Mouse (Mus musculus) midbrain, embryonic 15.5 days (tissue): ENCODE measurements around the gene Uggt1. TPM values are rescaled to one million over a fixed set of nuclear protein-coding genes. Genes with fewer than 3 reads are reported as not detected.

ENCODE experiments used
- ATAC-seq: fragments of 200-750 bp; cut with Nextera tagmentation; replicated peaks from 2 replicates; pipeline ENCODE4 v1.8.0; 2017; ENCODE audit warnings: moderate TSS enrichment
- H3K27ac ChIP-seq: fragments of 300-500 bp; sonication (generic); 2 replicates; pipeline ENCODE4 v1.5.1; 2015; ENCODE audit warnings: mild to moderate bottlenecking, inconsistent platforms
- H3K27me3 ChIP-seq: fragments of 300-500 bp; sonication (generic); replicated peaks from 2 replicates; pipeline ENCODE4 v1.6.1; 2015; ENCODE audit warnings: inconsistent platforms
- H3K36me3 ChIP-seq: fragments of 300-500 bp; sonication (generic); replicated peaks from 2 replicates; pipeline ENCODE4 v1.6.1; 2015; ENCODE audit warnings: inconsistent platforms
- H3K4me1 ChIP-seq: fragments of 300-500 bp; sonication (generic); 2 replicates; pipeline ENCODE4 v1.6.1; 2015; ENCODE audit warnings: inconsistent platforms
- H3K4me2 ChIP-seq: fragments of 300-500 bp; sonication (generic); 2 replicates; pipeline ENCODE4 v1.6.1; 2015; ENCODE audit warnings: inconsistent platforms, mild to moderate bottlenecking, moderate library complexity
- H3K4me3 ChIP-seq: fragments of 300-500 bp; sonication (generic); 2 replicates; pipeline ENCODE4 v1.5.1; 2015; ENCODE audit warnings: mild to moderate bottlenecking, inconsistent platforms
- H3K9ac ChIP-seq: fragments of 300-500 bp; sonication (generic); 2 replicates; pipeline ENCODE4 v1.6.1; 2015; ENCODE audit warnings: mild to moderate bottlenecking, inconsistent platforms
- H3K9me3 ChIP-seq: fragments of 300-500 bp; sonication (generic); 2 replicates; pipeline ENCODE4 v1.6.1; 2016; ENCODE audit warnings: inconsistent platforms
- WGBS: fragments of 180-500 bp; shearing (Covaris S2); methylation state at CpG from one replicate; pipeline ENCODE4 v1.1.7; 2015; ENCODE audit warnings: mixed read lengths; 5-methylcytosine and 5-hydroxymethylcytosine counted together
- polyA plus RNA-seq: library from polyadenylated mRNA; unstranded; fragments of >200 nt; fragmentation: Nextera tagmentation; extraction: Ambion mirVana; gene quantifications from 2 replicates; pipeline ENCODE4 v1.2.1, GENCODE M21; 2015

The Uggt1 gene
- polyA plus RNA-seq = 49.4 and 51.3 TPM in 2 replicates

DNA sequence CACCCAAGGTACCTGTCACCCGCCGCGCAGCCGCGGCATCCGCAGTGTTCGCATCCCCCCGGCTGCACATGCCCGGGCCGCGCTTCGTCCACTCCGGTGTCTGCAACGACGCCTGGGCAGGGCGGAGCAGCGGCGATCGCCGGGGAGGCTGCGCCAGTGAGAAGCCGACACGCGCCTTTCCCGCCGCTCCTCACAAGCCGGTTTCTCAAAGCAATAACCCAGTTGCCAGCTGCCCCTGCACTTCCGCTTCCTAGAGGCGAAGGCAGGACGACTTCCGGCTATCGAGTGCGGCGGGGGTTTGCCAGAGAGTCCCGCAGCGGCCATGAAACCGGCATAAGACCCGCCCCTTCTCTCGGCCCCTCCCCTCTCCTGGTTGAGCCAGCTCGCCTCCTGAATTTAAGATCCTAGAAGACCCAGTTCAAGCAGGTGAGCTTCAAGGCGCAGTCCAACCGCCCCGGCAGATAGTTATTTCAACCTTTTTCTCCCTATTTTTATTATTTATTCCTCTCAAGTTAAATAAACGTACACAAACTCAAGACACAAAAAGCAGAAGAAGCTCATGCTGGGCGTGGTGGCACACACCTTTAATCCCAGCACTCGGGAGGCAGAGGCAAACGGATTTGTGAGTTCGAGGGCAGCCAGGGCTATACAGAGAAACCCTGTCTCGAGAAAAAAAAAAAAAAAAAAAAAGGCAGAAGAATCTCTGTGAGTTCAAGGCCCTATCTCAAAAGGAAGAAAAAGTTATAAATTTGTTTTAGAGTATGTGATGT is at the start of gene Uggt1:
TSS of gene Uggt1 (minus strand) at position 663 of the 770 bp plus-strand sequence.
- WGBS = 2% methylated on average over 49 of the region's 49 CpGs
- H3K4me3 ChIP-seq = peak within 1 kb of the TSS; percentile 88
- peak; percentile 98 for ATAC-seq

DNA sequence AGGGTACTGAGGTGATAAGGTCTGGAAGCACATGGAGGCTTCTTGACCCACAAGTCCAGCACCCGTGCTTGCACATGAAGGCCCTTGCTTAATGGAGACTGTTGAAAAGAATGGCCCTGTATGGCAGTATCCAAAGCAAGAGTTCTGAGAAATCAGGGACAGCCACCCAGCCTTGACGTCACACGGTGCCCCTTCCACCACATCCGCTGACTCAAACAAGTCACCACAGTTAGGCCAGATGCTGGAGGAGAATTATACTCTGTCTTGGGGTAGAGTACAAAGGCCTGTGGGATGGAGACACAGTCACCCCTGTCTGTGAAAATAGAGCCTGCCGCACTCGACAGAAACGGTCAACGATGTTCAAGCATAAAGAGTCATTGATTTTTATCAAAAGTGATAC is 49.0 kb upstream of the Uggt1 start:
- WGBS = 90% methylated on average over 8 of the region's 8 CpGs
- Histone ChIP-seq H3K9ac (no peak overlapping the region), H3K4me2 (no peak overlapping the region), H3K9me3 (no peaks in the 10 kb centered on the region), H3K4me1 (no peaks in the 10 kb centered on the region), H3K27ac (no peak overlapping the region), H3K36me3 (no peaks in the 10 kb centered on the region), H3K4me3 (no peak overlapping the region), H3K27me3 (peaks cover 3% of the 10 kb centered on the region; the same call in 1 of the 2 replicates)
- ATAC-seq = no peak

More for the DNA sequence above, at the start of gene Uggt1:
- H3K27me3 ChIP-seq = no peaks in the 10 kb centered on the region
- H3K9ac ChIP-seq = peak within 1 kb of the TSS; percentile 84
- peaks cover 33% of the 10 kb centered on the region for H3K4me1 ChIP-seq
- H3K4me2 ChIP-seq = peak within 1 kb of the TSS; percentile 67
- no peaks in the 10 kb centered on the region for H3K9me3 ChIP-seq
- H3K36me3 ChIP-seq = no peaks in the 10 kb centered on the region
- H3K27ac ChIP-seq = peak within 1 kb of the TSS; percentile 86

DNA sequence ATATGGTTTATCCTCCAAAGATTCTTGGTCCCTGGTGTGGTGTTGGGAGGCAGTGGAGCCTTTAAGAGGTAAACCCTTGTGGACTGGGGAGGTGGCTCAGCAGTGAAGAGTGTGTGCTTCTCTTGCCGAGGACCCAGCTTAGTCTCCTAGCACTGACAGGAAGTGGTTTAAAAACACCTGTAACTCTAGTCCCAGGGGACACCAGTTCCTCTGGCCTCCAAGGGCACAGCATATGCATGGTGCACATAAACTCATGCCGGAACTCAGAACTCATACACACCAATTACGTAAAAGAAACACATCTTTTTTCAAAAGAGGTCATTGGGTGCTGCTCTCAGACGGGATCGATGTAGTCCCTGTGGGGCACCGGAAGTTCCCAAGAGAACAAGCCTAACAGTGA is 37.3 kb upstream of the Uggt1 start:
- Histone ChIP-seq H3K9ac (no peak overlapping the region), H3K27ac (no peak overlapping the region), H3K9me3 (no peaks in the 10 kb centered on the region), H3K4me3 (no peak overlapping the region), H3K4me2 (no peak overlapping the region), H3K36me3 (no peaks in the 10 kb centered on the region), H3K4me1 (no peaks in the 10 kb centered on the region), H3K27me3 (no peaks in the 10 kb centered on the region)
- WGBS = 90% methylated on average over 6 of the region's 6 CpGs
- no peak for ATAC-seq

DNA sequence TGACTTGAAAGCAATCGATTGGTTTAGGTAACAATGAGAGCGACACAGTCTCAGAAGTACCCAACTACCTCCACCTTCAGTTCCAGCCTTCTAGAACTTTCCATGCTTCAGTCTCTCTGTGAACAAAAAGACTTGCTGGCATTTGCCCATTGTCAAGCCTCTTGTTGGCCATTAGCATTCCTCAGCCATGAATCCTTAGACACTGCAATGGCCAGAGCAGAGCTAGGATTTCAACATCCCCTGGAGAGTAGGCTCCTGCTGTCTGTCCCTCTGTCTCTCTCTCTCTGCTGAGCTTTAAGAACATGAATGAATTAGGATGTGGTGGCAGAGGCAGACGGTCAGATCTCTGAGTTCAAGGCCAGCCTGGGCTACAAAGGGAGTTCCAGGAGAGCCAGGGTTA is 36.4 kb upstream of the Uggt1 start:
- Histone ChIP-seq H3K9me3 (no peaks in the 10 kb centered on the region), H3K4me1 (no peaks in the 10 kb centered on the region), H3K27ac (no peak overlapping the region), H3K36me3 (no peaks in the 10 kb centered on the region), H3K4me2 (no peak overlapping the region), H3K4me3 (no peak overlapping the region), H3K27me3 (no peaks in the 10 kb centered on the region), H3K9ac (no peak overlapping the region)
- WGBS = 85% methylated on average over 3 of the region's 3 CpGs
- ATAC-seq = no peak

DNA sequence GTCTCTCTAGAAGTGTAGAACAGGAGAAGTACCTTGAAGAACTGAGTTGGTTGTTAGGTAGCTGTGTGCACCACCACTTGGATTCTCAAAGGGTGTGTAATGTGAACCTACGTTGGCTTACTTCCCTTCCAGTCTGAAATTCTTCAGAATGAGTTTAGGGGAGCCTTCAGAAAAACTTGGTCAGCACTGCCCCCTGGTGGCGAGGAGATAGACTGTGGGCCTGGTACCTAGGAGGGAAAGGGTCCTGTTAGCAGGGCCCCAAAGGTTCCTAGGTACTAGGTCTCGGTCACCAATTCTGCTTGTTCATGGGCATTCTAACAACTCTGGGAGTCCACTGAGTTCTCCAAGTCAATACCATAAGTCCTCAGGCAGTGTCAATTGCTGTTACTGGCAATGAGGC is 34.7 kb upstream of the Uggt1 start:
- no peaks in the 10 kb centered on the region for H3K27me3 ChIP-seq
- no peaks in the 10 kb centered on the region for H3K4me1 ChIP-seq
- H3K9me3 ChIP-seq = no peaks in the 10 kb centered on the region
- H3K4me2 ChIP-seq = no peak overlapping the region
- no peaks in the 10 kb centered on the region for H3K36me3 ChIP-seq
- H3K27ac ChIP-seq = no peak overlapping the region
- H3K9ac ChIP-seq = no peak overlapping the region
- ATAC-seq = no peak
- 20% methylated on average over 3 of the region's 3 CpGs for WGBS
- no peak overlapping the region for H3K4me3 ChIP-seq

DNA sequence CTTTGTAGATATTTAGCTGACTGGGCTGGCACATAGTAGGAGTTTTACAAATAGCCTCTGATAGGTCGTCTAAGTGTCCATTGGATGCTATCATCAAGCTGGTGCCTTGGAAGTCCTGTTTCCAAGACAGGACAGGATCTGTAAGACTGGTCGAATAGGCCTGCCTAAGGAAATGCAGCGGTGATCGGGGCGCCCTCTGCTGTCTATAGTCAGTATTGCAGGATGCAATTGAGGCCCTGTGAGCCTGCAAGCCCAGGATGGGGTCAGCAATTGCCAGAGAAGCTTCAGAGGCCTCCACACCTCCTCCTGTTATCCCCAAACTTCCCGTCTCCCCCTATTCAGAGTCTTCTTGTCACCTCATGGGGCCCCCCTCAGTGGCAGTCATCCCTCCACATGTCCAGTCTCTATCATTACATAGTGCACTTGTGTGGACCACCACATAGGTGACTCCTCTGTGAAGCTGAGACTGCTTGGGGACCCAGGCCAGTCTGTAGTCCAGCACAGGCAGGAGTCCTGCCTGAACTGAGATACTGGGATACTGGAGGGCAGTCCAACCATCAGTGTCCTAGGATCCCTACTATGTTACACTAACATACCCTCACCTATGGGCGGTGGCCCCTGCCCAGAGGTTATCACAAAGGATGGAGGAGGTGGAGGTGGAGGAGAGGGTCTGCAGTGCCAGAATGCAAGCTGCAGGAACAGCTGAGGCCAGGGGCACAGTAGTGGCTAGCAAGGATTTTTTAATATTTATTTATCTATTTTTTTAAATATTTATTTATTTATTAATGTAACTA is 32.9 kb upstream of the Uggt1 start:
- no peak overlapping the region for H3K4me2 ChIP-seq
- WGBS = 19% methylated on average over 7 of the region's 7 CpGs
- no peak overlapping the region for H3K4me3 ChIP-seq
- no peak for ATAC-seq
- H3K27me3 ChIP-seq = no peaks in the 10 kb centered on the region
- H3K9ac ChIP-seq = no peak overlapping the region
- no peaks in the 10 kb centered on the region for H3K4me1 ChIP-seq
- H3K36me3 ChIP-seq = no peaks in the 10 kb centered on the region
- no peak overlapping the region for H3K27ac ChIP-seq
- H3K9me3 ChIP-seq = no peaks in the 10 kb centered on the region

DNA sequence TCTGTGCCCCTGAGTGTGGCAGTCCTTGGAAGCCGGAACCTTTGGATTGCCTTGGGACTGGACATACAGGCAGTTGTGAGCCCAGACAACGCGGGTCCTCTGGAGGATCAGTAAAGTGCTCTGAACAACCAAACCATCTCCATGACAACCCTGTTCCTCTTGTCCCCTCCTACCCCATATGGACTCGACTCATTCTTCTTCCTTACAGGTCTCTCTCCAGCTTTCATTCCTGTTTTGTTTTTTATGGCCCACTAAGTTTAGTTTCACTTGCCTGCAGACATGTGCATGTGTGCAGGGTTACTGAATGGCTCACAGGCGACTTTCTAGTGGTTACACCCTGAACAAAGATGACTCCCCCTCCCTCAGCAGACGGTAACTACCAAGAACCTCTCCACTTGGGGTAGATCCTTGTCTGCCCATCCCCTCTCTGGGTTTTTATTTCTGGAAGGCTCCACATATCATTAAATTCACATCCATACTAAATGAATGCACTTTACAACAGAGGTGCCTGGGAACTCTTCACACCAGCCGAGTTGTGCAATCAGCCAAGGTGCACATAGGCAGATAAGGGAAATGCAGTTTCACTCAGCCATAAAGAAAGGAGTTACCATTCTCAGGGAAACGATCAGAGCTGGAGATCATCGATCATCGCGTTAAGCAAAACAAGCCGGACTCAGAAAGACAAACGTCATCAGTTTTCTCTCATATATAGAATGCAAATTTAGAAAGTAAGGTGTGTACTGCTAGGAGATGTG is 31.3 kb upstream of the Uggt1 start:
- no peak overlapping the region for H3K4me3 ChIP-seq
- WGBS = 66% methylated on average over 13 of the region's 13 CpGs
- no peak overlapping the region for H3K4me2 ChIP-seq
- H3K36me3 ChIP-seq = no peaks in the 10 kb centered on the region
- no peaks in the 10 kb centered on the region for H3K4me1 ChIP-seq
- H3K9ac ChIP-seq = no peak overlapping the region
- H3K9me3 ChIP-seq = no peaks in the 10 kb centered on the region
- H3K27me3 ChIP-seq = 0 out of 2 replicates have a peak, but pooled peaks cover 2% of the 10 kb centered on the region
- no peak overlapping the region for H3K27ac ChIP-seq
- ATAC-seq = no peak

DNA sequence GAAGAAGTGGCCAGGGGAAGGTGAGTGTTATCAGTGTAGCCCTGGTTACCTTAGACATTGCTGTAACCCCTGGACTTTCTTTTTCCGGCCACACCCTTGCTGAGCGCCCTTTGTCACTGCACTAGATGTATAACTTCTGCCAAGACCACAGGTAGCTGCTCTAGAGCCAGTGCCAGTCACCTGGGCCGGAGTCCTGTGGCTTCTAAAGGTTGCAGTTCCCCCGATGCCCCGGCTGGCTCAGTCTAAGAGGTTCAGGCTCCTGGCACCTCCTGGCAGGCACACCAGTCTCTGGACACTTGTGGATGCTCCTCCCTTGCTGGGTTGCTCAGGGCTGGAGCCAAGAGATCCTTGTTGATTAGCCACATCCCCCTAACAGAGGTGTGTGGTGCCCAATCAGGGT is 29.9 kb upstream of the Uggt1 start, which contains the start of gene Neurl3:
TSS of gene Neurl3 (minus strand) at position 225 of the 400 bp plus-strand sequence.
- H3K4me3 ChIP-seq = no peak within 1 kb of the TSS
- no peaks in the 10 kb centered on the region for H3K4me1 ChIP-seq
- no peak within 1 kb of the TSS for H3K4me2 ChIP-seq
- H3K27ac ChIP-seq = no peak within 1 kb of the TSS
- ATAC-seq = no peak
- WGBS = 89% methylated on average over 5 of the region's 5 CpGs
- no peaks in the 10 kb centered on the region for H3K9me3 ChIP-seq
- H3K27me3 ChIP-seq = peaks cover 5% of the 10 kb centered on the region; the same call in 1 of the 2 replicates
- no peak within 1 kb of the TSS for H3K9ac ChIP-seq
- H3K36me3 ChIP-seq = no peaks in the 10 kb centered on the region

DNA sequence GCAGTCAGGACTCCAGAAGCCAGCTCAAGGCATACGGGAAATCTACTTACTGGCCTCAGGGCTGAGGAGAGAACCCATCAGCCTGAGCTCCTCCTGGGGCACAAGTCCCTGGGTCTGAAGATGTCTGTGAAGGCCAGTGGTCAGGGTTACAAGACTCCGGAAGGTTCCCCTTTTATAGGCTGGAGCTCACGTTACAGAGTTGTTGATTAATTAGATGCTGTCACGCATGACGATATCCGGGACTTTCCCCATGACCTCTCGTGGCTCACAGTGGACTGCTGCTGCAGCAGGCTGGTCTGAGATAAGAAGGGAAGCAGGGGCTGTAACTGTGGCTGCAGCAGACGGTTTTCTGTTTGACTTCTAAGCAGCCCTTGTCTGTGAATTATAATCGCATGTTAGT is 28.8 kb upstream of the Uggt1 start:
- H3K4me1 ChIP-seq = no peaks in the 10 kb centered on the region
- H3K36me3 ChIP-seq = no peaks in the 10 kb centered on the region
- no peak overlapping the region for H3K9ac ChIP-seq
- ATAC-seq = no peak
- no peak overlapping the region for H3K4me3 ChIP-seq
- 40% methylated on average over 9 of the region's 9 CpGs for WGBS
- H3K27me3 ChIP-seq = peaks cover 8% of the 10 kb centered on the region
- H3K27ac ChIP-seq = no peak overlapping the region
- H3K4me2 ChIP-seq = no peak overlapping the region
- no peaks in the 10 kb centered on the region for H3K9me3 ChIP-seq

DNA sequence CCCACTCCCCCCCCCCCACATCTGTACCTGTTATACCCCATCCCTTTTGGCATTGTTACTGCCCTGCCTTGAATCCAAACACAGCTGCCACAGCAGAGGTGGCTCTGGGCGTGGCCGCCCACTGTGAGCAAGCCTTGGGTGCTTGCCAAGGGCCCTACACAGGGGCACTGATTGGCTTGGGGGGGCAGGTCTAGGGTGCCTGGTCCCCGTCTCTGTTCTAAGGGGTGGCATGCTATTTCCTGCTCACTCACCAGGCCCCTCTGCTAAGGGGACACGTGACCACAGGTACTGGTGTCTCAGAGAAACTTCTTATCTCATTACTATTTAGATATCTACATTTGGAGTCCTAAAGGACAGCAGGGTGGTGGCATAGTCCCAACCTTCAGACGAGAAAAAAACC is 28.0 kb upstream of the Uggt1 start:
- ATAC-seq = no peak; the same call in 1 of the 2 replicates
- Histone ChIP-seq H3K9me3 (no peaks in the 10 kb centered on the region), H3K27ac (no peak overlapping the region), H3K4me3 (no peak overlapping the region), H3K9ac (no peak overlapping the region), H3K27me3 (peaks cover 8% of the 10 kb centered on the region), H3K4me1 (no peaks in the 10 kb centered on the region), H3K4me2 (no peak overlapping the region), H3K36me3 (no peaks in the 10 kb centered on the region)
- WGBS = 78% methylated on average over 5 of the region's 5 CpGs

DNA sequence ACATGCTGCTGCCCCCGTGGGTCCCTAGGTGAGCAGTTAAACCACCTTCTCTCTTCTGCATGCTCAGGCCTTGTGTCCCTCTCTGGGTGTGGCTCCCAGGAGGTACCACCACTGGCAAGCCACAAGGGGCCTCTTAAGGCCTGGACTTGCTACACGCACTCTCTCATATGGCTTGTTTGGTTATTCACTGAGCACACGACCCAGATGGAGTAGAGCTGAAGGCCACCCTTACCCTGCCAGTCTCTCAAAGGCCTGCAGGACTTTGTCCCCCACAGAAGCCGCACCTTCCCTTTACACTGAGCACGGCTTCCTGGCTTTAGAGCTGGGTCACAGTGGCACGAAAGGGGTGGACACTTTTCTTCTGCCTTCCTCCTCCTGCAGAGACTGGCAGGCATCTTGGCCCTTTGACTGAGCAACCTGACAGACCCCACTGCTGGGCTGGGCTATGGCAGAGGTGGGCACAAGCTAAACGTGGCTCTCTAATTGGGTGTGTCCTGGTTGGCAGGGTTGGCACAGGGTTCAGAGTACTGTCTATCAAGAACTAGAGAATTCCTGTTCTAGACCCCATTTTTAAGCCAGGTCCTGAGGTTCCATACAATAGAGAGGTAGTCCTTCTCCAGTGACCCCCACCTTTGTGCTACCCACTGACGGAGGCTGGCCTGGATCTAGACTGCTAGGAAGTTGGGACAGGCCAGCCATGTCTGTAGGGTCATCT is 27.2 kb upstream of the Uggt1 start:
- no peak overlapping the region for H3K9ac ChIP-seq
- no peak for ATAC-seq
- no peaks in the 10 kb centered on the region for H3K4me1 ChIP-seq
- no peak overlapping the region for H3K27ac ChIP-seq
- H3K9me3 ChIP-seq = no peaks in the 10 kb centered on the region
- WGBS = 75% methylated on average over 8 of the region's 8 CpGs
- H3K36me3 ChIP-seq = no peaks in the 10 kb centered on the region
- peaks cover 8% of the 10 kb centered on the region for H3K27me3 ChIP-seq
- no peak overlapping the region for H3K4me3 ChIP-seq
- H3K4me2 ChIP-seq = no peak overlapping the region
